Mouse (Mus musculus) lung, embryonic 16.5 days (tissue): ENCODE results near the gene Enho. TPM values are rescaled to one million over a fixed set of nuclear protein-coding genes. Genes with fewer than 3 reads are reported as not detected.

Source experiments
- ATAC-seq: fragments of 200-750 bp; cut with Nextera tagmentation; 2 replicates; pipeline ENCODE4 v1.8.0; 2017; ENCODE audit warnings: low read depth, mild to moderate bottlenecking, moderate library complexity
- H3K27ac ChIP-seq: fragments of 300-500 bp; sonication (generic); 2 replicates; pipeline ENCODE4 v1.5.1; 2014; ENCODE audit warnings: mild to moderate bottlenecking, control low read depth, low read length
- H3K27me3 ChIP-seq: fragments of 300-500 bp; sonication (generic); 2 replicates; pipeline ENCODE4 v1.6.1; 2014; ENCODE audit warnings: low read depth, low read length, mixed read lengths; ENCODE audit not compliant: control insufficient read depth, insufficient read depth
- H3K36me3 ChIP-seq: fragments of 300-500 bp; sonication (generic); 2 replicates; pipeline ENCODE4 v1.6.1; 2014; ENCODE audit warnings: low read length; ENCODE audit not compliant: control insufficient read depth, insufficient read depth
- H3K4me1 ChIP-seq: fragments of 300-500 bp; sonication (generic); replicated peaks from 2 replicates; pipeline ENCODE4 v1.6.1; 2014; ENCODE audit warnings: low read length, mixed read lengths; ENCODE audit not compliant: control insufficient read depth, insufficient read depth
- H3K4me2 ChIP-seq: fragments of 300-500 bp; sonication (generic); 2 replicates; pipeline ENCODE4 v1.6.1; 2014; ENCODE audit warnings: low read depth, low read length, control low read depth
- H3K4me3 ChIP-seq: fragments of 300-500 bp; sonication (generic); 2 replicates; pipeline ENCODE4 v1.5.1; 2014; ENCODE audit warnings: mild to moderate bottlenecking, low read length, control low read depth
- H3K9ac ChIP-seq: fragments of 300-500 bp; sonication (generic); 2 replicates; pipeline ENCODE4 v1.6.1; 2014; ENCODE audit warnings: low read length, control low read depth
- H3K9me3 ChIP-seq: fragments of 300-500 bp; sonication (generic); 2 replicates; pipeline ENCODE4 v1.6.1; 2016; ENCODE audit warnings: low read length; ENCODE audit not compliant: control insufficient read depth
- WGBS: fragments of 180-500 bp; shearing (Covaris S2); extraction: QIAGEN DNeasy Blood & Tissue Kit; methylation state at CpG from one replicate; pipeline ENCODE4 v1.1.7; 2014; 5-methylcytosine and 5-hydroxymethylcytosine counted together
- polyA plus RNA-seq: library from polyadenylated mRNA; unstranded; fragments of >200 nt; fragmentation: Nextera tagmentation; extraction: Ambion mirVana; gene quantifications from 2 replicates; pipeline ENCODE4 v1.2.1, GENCODE M21; 2015

The Enho gene
- polyA plus RNA-seq, 1 experiment from 2014 or later: 7.8 TPM

GRCm38 (mm10) chr4:41606784-41607183 lies 33.3 kb downstream of the Enho start:
- no peak for ATAC-seq
- no peaks in the 10 kb centered on the region for H3K4me1 ChIP-seq
- H3K9me3 ChIP-seq: no peaks in the 10 kb centered on the region
- H3K27ac ChIP-seq: no peak overlapping the region
- H3K4me2 ChIP-seq: no peak overlapping the region
- no peaks in the 10 kb centered on the region for H3K36me3 ChIP-seq
- no peak overlapping the region for H3K4me3 ChIP-seq
- no peaks in the 10 kb centered on the region for H3K27me3 ChIP-seq
- 32% methylated on average over 4 of the region's 4 CpGs for WGBS
- H3K9ac ChIP-seq: no peak overlapping the region

- Histone ChIP-seq H3K27me3 (no peaks in the 10 kb centered on the region), H3K27ac (no peak overlapping the region), H3K4me3 (no peak overlapping the region), H3K36me3 (no peaks in the 10 kb centered on the region), H3K4me2 (no peak overlapping the region), H3K9me3 (no peaks in the 10 kb centered on the region), H3K4me1 (no peaks in the 10 kb centered on the region), H3K9ac (no peak overlapping the region)
- WGBS: 41% methylated on average over 8 of the region's 8 CpGs
- ATAC-seq: no peak
Observed at GRCm38 (mm10) chr4:41604476-41605396, 35.4 kb downstream of the Enho start.

GRCm38 (mm10) chr4:41602818-41603217 lies 37.3 kb downstream of the Enho start:
- ATAC-seq: no peak
- H3K4me2 ChIP-seq: no peak overlapping the region
- H3K27me3 ChIP-seq: no peaks in the 10 kb centered on the region
- H3K9ac ChIP-seq: no peak overlapping the region
- no peaks in the 10 kb centered on the region for H3K4me1 ChIP-seq
- no peak overlapping the region for H3K4me3 ChIP-seq
- H3K36me3 ChIP-seq: no peaks in the 10 kb centered on the region
- H3K9me3 ChIP-seq: no peaks in the 10 kb centered on the region
- no peak overlapping the region for H3K27ac ChIP-seq
- WGBS: 59% methylated on average over 4 of the region's 4 CpGs

Other genes starting within 250 kb of the Enho start
- gene Kif24, start 175.4 kb downstream of the Enho start, polyA plus RNA-seq: 8.3 and 8.4 TPM in 2 replicates
- gene Nudt2, start 175.2 kb downstream of the Enho start, polyA plus RNA-seq: 46.9 and 47.6 TPM in 2 replicates
- gene AI464131, start 137.2 kb downstream of the Enho start, polyA plus RNA-seq: 6.0 and 6.4 TPM in 2 replicates
- 15.7 and 18.6 TPM in 2 replicates for gene 1110017D15Rik, start 123.0 kb downstream of the Enho start, polyA plus RNA-seq
- 1.9 and 2.7 TPM in 2 replicates for gene Fam219a, start 70.8 kb downstream of the Enho start, polyA plus RNA-seq
- gene Dnaic1, start 70.5 kb downstream of the Enho start, polyA plus RNA-seq: 2.9 and 4.0 TPM in 2 replicates
- 6.9 and 8.4 TPM in 2 replicates for gene Cntfr, start 56.8 kb upstream of the Enho start, polyA plus RNA-seq
- gene Il11ra1, start 59.7 kb upstream of the Enho start, polyA plus RNA-seq: 111 and 120 TPM in 2 replicates
- 80.5 and 85.0 TPM in 2 replicates for gene Rpp25l, start 73.2 kb upstream of the Enho start, polyA plus RNA-seq
- gene Dctn3, start 82.8 kb upstream of the Enho start, polyA plus RNA-seq: 137 and 156 TPM in 2 replicates
- not detected in 2 replicates for gene Arid3c, start 90.8 kb upstream of the Enho start, polyA plus RNA-seq
- gene Galt, start 114.9 kb upstream of the Enho start, polyA plus RNA-seq: 36.5 and 39.6 TPM in 2 replicates
- gene Sigmar1, start 115.8 kb upstream of the Enho start, polyA plus RNA-seq: 69.9 and 72.2 TPM in 2 replicates
- gene Ccl27a, start 133.9 kb upstream of the Enho start, polyA plus RNA-seq: 30.5 and 33.2 TPM in 2 replicates